Mouse (Mus musculus) small intestine, adult 10 weeks (tissue): Measurements from ENCODE around the gene Prdx2. TPM values are rescaled to one million over a fixed set of nuclear protein-coding genes. Genes with fewer than 3 reads are reported as not detected.

Source experiments
- polyA plus RNA-seq: library from polyadenylated mRNA; stranded (reverse); fragments of 350-450 nt; fragmentation: Illumina TruSeq; extraction: RNeasy Lipid Tissue Mini Kit (QIAGEN cat#74804); gene quantifications from one replicate; pipeline ENCODE4 v1.2.3, GENCODE M21; 2014; ENCODE audit warnings: low replicate concordance

Prdx2 gene
- polyA plus RNA-seq = 14.6 TPM

DNA sequence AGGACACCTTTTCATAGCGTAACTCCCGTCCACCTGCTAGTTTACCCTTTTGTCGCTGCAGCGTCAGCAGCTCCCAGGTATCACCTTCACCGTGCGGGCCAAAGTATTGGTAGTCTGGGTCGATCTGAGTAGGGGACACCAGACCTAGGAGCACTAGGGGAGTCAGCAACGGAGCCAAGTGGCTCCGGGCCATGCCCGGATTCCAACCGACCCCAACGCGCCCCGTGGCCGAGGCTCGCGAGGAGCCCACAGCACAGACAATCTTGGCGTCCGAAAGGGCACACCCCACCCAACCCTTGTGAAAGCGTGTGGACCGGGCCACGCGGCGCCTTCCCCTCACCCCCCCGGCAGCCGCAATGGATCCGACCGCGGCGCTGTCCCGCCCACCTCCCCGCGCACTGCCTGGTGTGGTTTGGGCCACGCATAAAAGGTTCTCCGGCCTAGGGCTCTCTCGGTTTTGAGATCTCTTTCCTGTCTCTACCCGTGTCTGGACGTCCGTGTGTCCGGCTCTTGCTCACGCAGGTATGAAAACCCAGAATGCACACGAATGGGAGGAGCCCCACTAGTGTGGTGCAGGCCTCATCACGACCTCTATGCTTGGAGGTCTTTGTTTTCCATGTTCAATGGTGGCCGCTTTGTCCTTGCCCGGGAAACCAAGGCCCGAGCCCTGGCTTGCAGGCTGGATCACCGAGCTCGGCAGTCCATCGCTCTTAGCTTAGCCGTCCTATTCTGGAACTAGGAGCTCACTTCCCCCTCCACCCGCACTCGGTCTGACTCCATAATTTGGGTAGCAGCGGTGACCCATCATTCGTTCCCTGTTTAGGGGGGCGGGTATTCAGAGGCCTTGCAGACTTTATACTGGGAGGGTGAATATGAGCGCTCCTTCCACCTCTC is at the start of gene Prdx2, which contains the start of the genes Gm49661 and Rnaseh2a:
TSS of gene Prdx2 (plus strand) at position 347 of the 894 bp plus-strand sequence.
TSS of gene Gm49661 (minus strand) at position 193 of the 894 bp plus-strand sequence.
TSS of gene Rnaseh2a (minus strand) at position 527 of the 894 bp plus-strand sequence.

DNA sequence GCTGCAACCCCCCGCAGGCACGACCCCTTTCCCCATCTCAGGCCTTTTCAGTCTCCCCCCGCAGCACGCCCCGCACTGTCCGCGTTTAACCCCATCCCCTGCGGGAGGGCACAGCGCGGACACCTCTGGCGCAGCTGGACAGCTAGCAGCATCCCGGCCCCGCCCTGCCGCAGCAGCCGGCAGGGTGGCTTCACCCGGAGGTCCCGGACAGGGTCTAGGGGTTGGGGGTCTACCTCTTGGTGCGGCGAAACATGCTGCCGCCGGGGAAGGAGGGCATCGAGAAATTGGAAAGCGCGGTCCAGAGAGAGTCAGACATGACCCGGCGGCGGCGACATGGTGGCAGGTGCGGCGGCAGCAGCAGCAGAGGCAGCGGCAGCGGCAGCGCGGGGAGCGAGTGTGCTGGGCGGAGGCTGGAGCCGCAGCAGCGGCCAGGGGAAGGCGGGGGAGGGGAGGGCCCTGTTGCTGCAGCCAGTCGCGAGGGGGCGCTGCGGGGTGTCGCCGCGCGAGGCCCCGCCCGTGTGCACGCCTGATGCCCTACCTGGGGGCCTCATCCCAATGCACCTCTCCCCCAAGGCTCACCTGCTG is 32.3 kb upstream of the Prdx2 start, which contains the start of gene Mast1:
TSS of gene Mast1 (minus strand) at position 398 of the 585 bp plus-strand sequence.

DNA sequence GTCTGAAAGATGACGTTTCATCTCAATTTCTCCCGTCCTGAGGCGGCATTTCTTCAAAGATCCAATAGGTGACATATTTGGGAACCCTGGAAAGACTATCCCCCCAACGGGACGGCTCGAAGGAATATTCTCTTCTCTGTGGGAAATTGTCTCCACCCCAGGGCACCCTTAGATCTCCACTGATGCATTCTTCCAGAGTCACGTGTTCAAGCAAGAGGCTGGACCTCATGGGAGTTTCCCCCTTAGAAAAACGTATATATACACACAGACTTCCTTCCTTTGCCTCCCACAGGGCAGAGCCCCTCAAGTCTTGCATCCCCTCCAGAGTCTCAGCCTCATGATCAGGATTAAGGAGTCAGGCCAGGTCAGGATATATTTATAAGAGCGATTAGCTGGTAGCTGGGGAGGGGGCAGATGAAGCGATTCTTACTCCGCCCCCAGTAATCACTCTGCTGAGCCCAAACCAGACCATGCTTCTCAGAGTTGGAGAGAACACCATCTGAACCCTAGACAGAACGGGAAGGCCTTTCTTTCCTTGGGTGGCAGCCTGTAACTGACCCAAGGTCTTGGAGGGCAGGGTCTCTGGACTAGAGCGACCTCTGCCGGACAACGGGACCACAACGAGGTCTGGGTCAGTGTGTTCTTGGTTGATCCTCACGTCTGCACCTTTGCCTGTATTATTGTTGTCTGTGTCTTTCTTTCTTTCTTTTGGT is 22.7 kb upstream of the Prdx2 start, which contains the start of gene Rtbdn:
TSS of gene Rtbdn (plus strand) at position 464 of the 713 bp plus-strand sequence.

DNA sequence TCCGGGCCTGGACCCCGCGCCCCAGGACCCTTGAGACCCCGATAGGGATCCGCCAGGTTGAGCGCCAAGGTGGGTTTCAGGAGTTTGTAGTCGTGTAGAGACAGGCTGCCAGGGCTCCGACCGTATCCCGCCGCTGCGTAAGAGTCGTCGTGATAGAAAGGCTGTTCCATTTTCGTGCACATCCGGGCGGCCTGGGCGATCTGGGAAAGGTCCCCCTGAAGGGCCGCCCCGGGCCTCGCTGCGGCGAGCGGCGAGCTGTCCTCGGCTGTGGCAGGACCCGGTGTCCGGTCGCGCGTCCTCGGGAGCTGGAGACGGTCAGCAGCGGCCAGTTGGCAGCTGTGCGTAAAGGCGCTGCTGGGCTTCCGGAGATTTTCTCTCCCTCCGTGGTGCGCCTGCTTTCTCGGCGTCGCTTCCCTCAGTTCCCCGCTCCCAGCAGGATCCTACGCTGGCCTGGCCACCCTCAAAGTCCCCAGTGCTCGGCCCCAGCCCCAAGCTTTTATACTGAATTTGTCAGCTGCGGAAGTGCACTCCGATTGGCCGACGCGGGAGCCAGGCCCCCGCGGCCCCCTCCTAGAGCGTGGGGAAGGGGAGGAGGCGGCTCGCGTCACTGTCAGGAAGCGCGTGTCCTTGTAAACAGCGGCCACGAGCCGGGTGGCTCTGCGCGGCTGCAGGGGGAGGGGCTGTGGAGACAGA is 9.0 kb downstream of the Prdx2 start, which contains the start of gene Junb:
TSS of gene Junb (minus strand) at position 471 of the 693 bp plus-strand sequence.

DNA sequence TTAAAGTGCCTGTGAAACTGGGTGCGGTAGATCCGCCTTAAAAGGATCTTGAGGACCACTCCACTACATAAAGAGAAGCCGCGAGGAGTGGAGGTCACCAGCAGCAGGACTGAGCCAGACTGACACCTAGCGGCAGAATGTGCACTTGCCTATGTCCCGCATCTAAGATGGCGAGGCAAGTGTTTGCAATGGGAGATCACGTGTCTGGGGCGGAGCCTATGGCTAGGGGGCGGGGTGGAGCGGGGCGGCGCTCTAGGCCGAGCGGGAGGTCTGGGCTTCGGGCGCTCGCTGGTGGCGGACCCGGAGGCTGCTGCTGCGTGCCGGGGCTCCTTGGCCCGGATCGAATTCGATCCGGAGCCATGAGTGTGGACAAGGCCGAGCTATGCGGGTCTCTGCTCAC is 21.0 kb downstream of the Prdx2 start, which contains the start of gene Hook2:
TSS of gene Hook2 (plus strand) at position 255 of the 400 bp plus-strand sequence.

DNA sequence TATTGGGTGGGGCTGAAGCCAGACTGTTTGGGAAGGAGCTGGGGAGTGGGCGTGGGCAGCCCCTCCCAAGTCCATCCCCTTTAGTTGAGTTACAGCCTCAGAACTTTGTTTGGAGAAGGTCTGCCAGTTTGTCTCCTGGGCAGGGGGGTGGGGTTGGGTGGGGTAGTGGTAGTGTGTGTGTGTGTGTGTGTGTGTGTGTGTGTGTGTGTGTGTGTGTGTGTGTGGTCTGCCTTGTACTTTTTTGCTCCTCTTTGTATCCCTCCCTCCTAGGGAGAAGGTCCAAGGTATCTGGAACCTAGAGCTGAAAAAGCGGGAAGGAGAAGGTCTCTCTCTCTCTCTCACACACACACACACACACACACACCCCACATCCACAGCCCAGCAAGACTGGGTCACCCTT is 45.0 kb downstream of the Prdx2 start, which contains the start of gene Best2:
TSS of gene Best2 (minus strand) at position 101 of the 400 bp plus-strand sequence.

Other genes starting within 250 kb of the Prdx2 start
- not detected for gene G430095P16Rik, start 246.6 kb upstream of the Prdx2 start, polyA plus RNA-seq
- gene Nfix, start 169.2 kb upstream of the Prdx2 start, polyA plus RNA-seq = 6.2 TPM
- gene Dand5, start 146.8 kb upstream of the Prdx2 start, polyA plus RNA-seq = 0.89 TPM
- not detected for gene Gadd45gip1, start 138.1 kb upstream of the Prdx2 start, polyA plus RNA-seq
- gene Rad23a, start 128.9 kb upstream of the Prdx2 start, polyA plus RNA-seq = 1.3 TPM
- 432 TPM for gene Calr, start 122.7 kb upstream of the Prdx2 start, polyA plus RNA-seq
- gene Farsa, start 112.6 kb upstream of the Prdx2 start, polyA plus RNA-seq = 1.9 TPM
- gene Syce2, start 97.5 kb upstream of the Prdx2 start, polyA plus RNA-seq = 10.3 TPM
- 33.1 TPM for gene Gcdh, start 75.7 kb upstream of the Prdx2 start, polyA plus RNA-seq
- gene Klf1, start 67.7 kb upstream of the Prdx2 start, polyA plus RNA-seq = not detected
- gene Dnase2a, start 61.0 kb upstream of the Prdx2 start, polyA plus RNA-seq = 3.7 TPM
- gene Mast1, start 32.2 kb upstream of the Prdx2 start, polyA plus RNA-seq = not detected
- gene Rtbdn, start 22.6 kb upstream of the Prdx2 start, polyA plus RNA-seq = not detected
- gene Gm49661, start 154 bp upstream of the Prdx2 start, polyA plus RNA-seq = not detected
- 1.1 TPM for gene Rnaseh2a, start 180 bp downstream of the Prdx2 start, polyA plus RNA-seq
- 1.7 TPM for gene Junb, start 9.1 kb downstream of the Prdx2 start, polyA plus RNA-seq
- gene Hook2, start 21.0 kb downstream of the Prdx2 start, polyA plus RNA-seq = 34.3 TPM
- gene Best2, start 44.9 kb downstream of the Prdx2 start, polyA plus RNA-seq = not detected
- 3.8 TPM for gene Asna1, start 55.7 kb downstream of the Prdx2 start, polyA plus RNA-seq
- gene Trir, start 57.2 kb downstream of the Prdx2 start, polyA plus RNA-seq = 5.6 TPM
- gene Tnpo2, start 67.3 kb downstream of the Prdx2 start, polyA plus RNA-seq = 3.5 TPM
- gene Fbxw9, start 90.5 kb downstream of the Prdx2 start, polyA plus RNA-seq = 1.4 TPM
- not detected for gene Gm5741, start 98.4 kb downstream of the Prdx2 start, polyA plus RNA-seq
- 17.0 TPM for gene Dhps, start 102.2 kb downstream of the Prdx2 start, polyA plus RNA-seq
- 3.7 TPM for gene Wdr83os, start 111.2 kb downstream of the Prdx2 start, polyA plus RNA-seq
- gene Wdr83, start 111.7 kb downstream of the Prdx2 start, polyA plus RNA-seq = 2.0 TPM
- gene Man2b1, start 113.7 kb downstream of the Prdx2 start, polyA plus RNA-seq = 3.0 TPM
- gene Zfp791, start 153.5 kb downstream of the Prdx2 start, polyA plus RNA-seq = 3.0 TPM
- gene Cks1brt, start 182.3 kb downstream of the Prdx2 start, polyA plus RNA-seq = not detected